Mouse (Mus musculus) bone marrow, adult 2 months (tissue): ENCODE measurements around the gene Smim17. TPM values are rescaled to one million over a fixed set of nuclear protein-coding genes. Genes with fewer than 3 reads are reported as not detected.
"Not testable (repeated sequence)": the region's sequence is repeated elsewhere in the genome, so short reads cannot be mapped to it uniquely, and the experiment has no call there.

Source experiments
- H3K27ac ChIP-seq: fragments of 200-500 bp; 2 replicates; pipeline ENCODE4 v1.5.1; 2012; ENCODE audit warnings: low read depth, mild to moderate bottlenecking, control low read depth, inconsistent platforms, low read length; ENCODE audit not compliant: control insufficient read depth, poor library complexity, insufficient read depth
- H3K4me1 ChIP-seq: fragments of 200-500 bp; 2 replicates; pipeline ENCODE4 v1.6.1; 2011; ENCODE audit warnings: low read length; ENCODE audit not compliant: control insufficient read depth, insufficient read depth
- H3K4me3 ChIP-seq: fragments of 200-500 bp; replicated peaks from 2 replicates; pipeline ENCODE3; 2011; ENCODE audit warnings: mild to moderate bottlenecking, low read depth, low read length, control low read depth; ENCODE audit not compliant: control insufficient read depth
- CTCF ChIP-seq: fragments of 200-500 bp; IDR thresholded peaks from 2 replicates; pipeline ENCODE4 v1.5.1; 2011; ENCODE audit warnings: low read length, control low read depth; ENCODE audit not compliant: control insufficient read depth, insufficient read depth
- POLR2A ChIP-seq: fragments of 200-500 bp; IDR thresholded peaks from 2 replicates; pipeline ENCODE4 v1.6.1; 2011; ENCODE audit warnings: low read depth, mild to moderate bottlenecking, control low read depth, low read length, borderline replicate concordance; ENCODE audit not compliant: control insufficient read depth
- WGBS: fragments of 180-500 bp; shearing (Covaris S2); methylation state at CpG from one replicate; pipeline ENCODE4 v1.1.7; 2018; 5-methylcytosine and 5-hydroxymethylcytosine counted together
- polyA plus RNA-seq: library from polyadenylated mRNA; stranded (reverse); fragments of >200 nt; gene quantifications from 2 replicates; pipeline ENCODE4 v1.2.4, GENCODE M21; 2011; ENCODE audit warnings: low replicate concordance; ENCODE audit not compliant: missing spikeins, insufficient read depth, insufficient read length

The Smim17 gene
- polyA plus RNA-seq, 1 experiment = not detected

GRCm38 (mm10) chr7:6364761-6365160, 33.8 kb upstream of the Smim17 start:
- Histone ChIP-seq H3K4me3 (no peak overlapping the region), H3K4me1 (no peaks in the 10 kb centered on the region; the same call in 1 of the 2 replicates), H3K27ac (no peak overlapping the region)
- 53% methylated on average over 1 of the region's 1 CpGs for WGBS
- no peak for TF ChIP-seq CTCF
- TF ChIP-seq POLR2A = no peak

GRCm38 (mm10) chr7:6367185-6367584, 31.3 kb upstream of the Smim17 start:
- 70% methylated on average over 5 of the region's 5 CpGs for WGBS
- TF ChIP-seq CTCF (no peak), POLR2A (no peak)
- H3K4me3 ChIP-seq = no peak overlapping the region
- H3K27ac ChIP-seq = no peak overlapping the region
- H3K4me1 ChIP-seq = no peaks in the 10 kb centered on the region; the same call in 1 of the 2 replicates

- H3K4me3 ChIP-seq, H3K27ac ChIP-seq, H3K4me1 ChIP-seq: not testable (repeated sequence)
- WGBS = 85% methylated on average over 5 of the region's 5 CpGs
Observed at GRCm38 (mm10) chr7:6368146-6368545, 30.4 kb upstream of the Smim17 start.

GRCm38 (mm10) chr7:6369460-6369859, 29.1 kb upstream of the Smim17 start:
- no peak for TF ChIP-seq POLR2A
- TF ChIP-seq CTCF = no peak
- WGBS = 83% methylated on average over 3 of the region's 3 CpGs
- no peak overlapping the region for H3K27ac ChIP-seq

DNA sequence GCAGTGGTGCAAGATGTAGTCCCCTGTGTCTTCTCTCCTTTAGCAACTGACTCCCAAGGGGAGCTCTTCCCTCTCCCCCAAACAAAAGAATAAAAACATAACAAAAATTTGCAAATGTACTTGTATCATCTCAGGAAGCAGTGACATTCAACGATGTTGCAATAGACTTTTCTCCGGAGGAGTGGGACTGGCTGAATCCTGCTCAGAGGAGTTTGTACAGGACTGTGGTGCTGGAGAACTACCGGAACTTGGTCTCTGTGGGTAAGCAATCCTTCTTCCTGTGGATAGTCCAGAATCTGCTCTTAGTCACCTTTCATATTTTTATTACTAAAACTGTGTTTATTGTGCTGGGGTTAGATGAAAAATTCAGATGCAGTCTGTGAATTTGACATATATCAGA, 25.5 kb upstream of the Smim17 start:
- H3K4me1 ChIP-seq = no peaks in the 10 kb centered on the region
- no peak overlapping the region for H3K27ac ChIP-seq
- WGBS = 59% methylated on average over 3 of the region's 3 CpGs
- H3K4me3 ChIP-seq = no peak overlapping the region
- TF ChIP-seq CTCF (no peak), POLR2A (no peak)

More at GRCm38 (mm10) chr7:6369460-6369859, 29.1 kb upstream of the Smim17 start:
- no peak overlapping the region for H3K4me3 ChIP-seq
- H3K4me1 ChIP-seq = no peaks in the 10 kb centered on the region; the same call in 1 of the 2 replicates

DNA sequence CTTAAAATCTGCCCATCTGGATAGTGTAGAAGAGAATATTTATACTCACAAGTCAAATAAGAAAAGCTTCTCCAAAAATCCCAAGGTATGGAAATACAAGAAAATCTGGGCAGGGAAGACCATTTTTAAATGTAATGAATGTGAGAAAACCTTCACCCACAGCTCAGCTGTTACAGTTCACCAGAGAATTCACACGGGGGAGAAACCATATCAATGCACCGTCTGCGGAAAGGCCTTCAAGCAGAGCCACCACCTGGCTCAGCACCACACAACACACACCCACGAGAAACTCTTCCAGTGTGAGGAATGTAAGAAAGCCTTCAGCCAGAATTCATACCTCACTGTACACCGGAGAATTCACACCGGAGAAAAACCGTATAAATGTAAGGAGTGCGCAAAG, 20.1 kb upstream of the Smim17 start:
- no peak overlapping the region for H3K4me3 ChIP-seq
- H3K27ac ChIP-seq = no peak overlapping the region
- WGBS = 87% methylated on average over 8 of the region's 8 CpGs
- TF ChIP-seq POLR2A (no peak), CTCF (no peak)
- peaks cover under 1% of the 10 kb centered on the region; the same call in 1 of the 2 replicates for H3K4me1 ChIP-seq

DNA sequence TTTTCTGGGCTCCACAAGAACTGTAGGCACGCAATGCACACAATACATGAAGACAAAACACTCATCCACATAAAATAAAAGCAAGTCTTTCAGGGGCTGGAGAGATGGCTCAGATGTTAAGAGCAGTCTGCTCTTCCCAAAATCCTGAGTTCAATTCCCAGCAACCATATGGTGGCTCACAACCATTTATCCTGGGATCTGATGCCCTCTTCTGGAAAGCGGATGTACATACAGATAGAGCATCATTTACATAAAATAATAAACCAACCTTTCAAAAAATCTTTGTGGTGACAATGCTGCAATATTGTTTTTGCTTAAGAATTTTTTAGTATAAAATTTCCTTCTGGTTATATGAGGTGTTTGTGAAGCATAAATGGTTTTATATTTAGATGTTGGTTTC, 17.1 kb upstream of the Smim17 start:
- no peak overlapping the region for H3K27ac ChIP-seq
- 81% methylated on average over 2 of the region's 2 CpGs for WGBS
- no peak for TF ChIP-seq CTCF
- no peak for TF ChIP-seq POLR2A
- no peak overlapping the region for H3K4me3 ChIP-seq
- H3K4me1 ChIP-seq = peaks cover 2% of the 10 kb centered on the region

DNA sequence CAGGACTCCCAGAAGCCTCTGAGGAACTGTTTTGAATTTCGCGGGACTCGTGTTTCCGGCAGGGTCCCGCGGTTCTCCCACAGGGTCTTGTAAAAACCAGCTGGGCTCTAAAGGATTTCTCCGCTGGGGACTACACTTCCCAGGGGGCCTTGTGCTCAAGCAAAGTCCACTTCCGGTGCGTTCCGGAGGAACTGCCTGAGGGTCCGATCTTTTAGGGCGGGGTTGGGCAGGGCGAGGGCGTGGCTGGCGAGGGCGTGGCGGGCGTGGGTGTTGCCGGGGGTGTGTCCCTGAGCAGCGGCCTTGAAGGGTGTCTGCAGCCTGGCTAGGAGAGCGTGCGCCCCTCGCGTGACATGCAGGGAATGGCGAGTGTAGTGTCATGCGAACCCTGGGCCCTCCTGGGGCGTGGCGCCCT, 15.5 kb upstream of the Smim17 start, which contains the start of gene Zfp28:
Gene Zfp28, plus strand, starts transcription at position 252 of the 412 bp plus-strand sequence.
- H3K27ac ChIP-seq = no peak within 1 kb of the TSS
- WGBS = under 1% methylated on average over 28 of the region's 28 CpGs
- H3K4me3 ChIP-seq = peak within 1 kb of the TSS; percentile 72
- TF ChIP-seq POLR2A (peak; percentile 29; the same call in 1 of the 2 replicates), CTCF (peak; percentile 14; the same call in 1 of the 2 replicates)
- H3K4me1 ChIP-seq = peaks cover 2% of the 10 kb centered on the region

DNA sequence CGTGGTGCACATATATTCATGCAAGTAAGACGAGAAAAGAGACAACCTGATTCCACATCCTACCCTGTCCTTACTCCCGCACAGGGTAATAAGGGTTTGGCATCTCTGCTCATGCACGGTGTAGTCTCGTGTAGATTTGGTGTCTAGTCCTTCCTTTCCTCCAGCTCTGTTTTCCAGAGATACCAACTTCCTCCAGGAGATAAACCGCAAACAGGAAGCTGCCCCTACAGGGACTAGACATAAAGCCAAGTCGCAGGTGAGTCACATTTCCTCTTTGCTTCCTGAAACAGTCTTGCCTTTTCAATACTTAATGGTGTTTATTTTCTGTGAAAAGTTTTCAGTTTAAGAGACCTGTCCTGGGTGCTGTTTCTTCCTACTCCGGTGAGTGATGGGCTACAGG, 14.5 kb upstream of the Smim17 start:
- H3K4me1 ChIP-seq = peaks cover 2% of the 10 kb centered on the region
- H3K27ac ChIP-seq = no peak overlapping the region
- no peak overlapping the region for H3K4me3 ChIP-seq
- TF ChIP-seq CTCF (no peak), POLR2A (no peak)
- 8% methylated on average over 8 of the region's 8 CpGs for WGBS
